Mouse (Mus musculus): Measurements from ENCODE around the gene Mgme1.

The Mgme1 gene

GRCm38 (mm10) chr2:144305721-144306294 is 35.3 kb downstream of the Mgme1 start:
- no peak for DNase-seq (ENCODE audit: low spot score in 2 of 2)

DNA sequence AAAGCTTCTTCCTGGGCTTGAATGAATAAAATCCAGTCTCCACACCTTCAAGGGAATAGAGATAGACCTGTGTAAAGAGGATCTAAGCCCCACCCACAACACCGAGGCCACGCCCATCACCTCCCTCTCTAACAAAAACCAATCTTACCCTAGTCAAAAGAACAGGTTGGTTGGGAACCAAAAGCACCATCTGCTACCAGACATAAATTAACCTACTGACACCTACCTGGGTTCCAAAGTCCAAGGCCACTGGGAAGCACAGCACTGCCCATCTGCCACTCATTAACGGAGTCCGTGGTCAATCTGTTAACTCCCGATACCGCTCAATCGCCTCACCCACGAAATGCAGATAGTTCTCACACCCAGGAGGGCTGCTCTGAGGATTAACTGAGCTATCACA is 38.1 kb downstream of the Mgme1 start:
- DNase-seq (ENCODE audit: low spot score in 2 of 2): no peak

DNA sequence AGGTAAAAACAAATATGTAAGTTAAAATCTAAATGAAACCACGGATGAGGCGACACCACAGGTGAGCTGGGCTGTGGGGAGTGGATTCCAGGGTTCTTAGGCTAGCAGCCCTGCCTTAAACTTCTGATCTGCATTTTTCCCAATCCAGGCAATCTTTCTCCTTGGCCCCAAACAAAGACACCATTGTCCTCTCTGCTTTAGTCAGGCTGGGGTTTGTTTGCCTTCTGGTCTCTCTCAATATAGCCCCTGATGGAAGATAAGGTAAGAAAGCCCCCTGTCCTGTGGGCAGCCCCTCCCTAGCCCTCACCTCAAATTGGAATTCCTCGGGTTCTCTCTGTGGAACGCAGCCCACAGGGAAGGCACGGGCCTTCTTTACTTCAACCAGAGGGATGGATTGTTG is 39.8 kb downstream of the Mgme1 start:
- DNase-seq (ENCODE audit: low spot score in 2 of 2): no peak

DNA sequence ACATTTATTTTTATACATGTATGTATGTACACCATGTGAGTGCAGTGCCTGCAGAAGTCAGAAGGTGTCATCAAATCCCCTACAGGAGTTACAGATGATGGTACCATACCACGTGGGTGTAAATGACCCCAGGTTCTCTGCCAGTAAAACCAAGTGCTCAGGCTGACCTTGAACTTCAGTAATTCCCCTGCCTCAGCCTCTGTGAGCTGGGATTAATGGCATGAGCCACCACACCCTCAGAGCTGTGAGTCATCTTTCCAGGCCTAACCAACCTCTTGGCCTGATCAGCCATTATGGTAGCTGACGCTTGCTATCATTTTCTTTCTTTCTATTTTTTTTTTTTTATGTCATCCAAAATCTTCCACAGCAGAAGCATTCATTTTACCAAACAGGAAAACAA is 40.9 kb downstream of the Mgme1 start:
- DNase-seq (ENCODE audit: low spot score in 2 of 2): no peak

DNA sequence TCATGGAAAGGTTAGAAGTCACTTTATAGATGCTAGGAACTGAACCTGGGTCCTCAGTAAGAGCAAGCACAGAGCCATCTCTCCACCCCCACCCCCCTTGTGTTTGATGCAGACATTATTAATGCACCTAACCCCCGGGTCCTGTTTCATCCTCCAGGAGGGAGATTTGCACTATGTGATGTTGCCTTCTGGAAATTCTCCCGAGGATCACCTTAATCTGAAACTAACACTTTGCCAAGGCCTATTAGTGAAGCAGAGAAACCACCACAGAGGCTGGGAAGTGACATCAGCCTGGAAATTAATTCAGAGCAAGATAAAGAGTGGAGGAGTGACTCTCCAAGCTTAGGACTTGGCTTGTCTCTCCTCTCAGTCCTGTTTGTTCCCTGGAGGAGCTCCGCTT is 53.8 kb downstream of the Mgme1 start:
- DNase-seq (ENCODE audit: low spot score in 2 of 2): no peak

- no peak for DNase-seq (ENCODE audit: low spot score in 2 of 2)
Observed at GRCm38 (mm10) chr2:144329451-144329850, 59.0 kb downstream of the Mgme1 start.

GRCm38 (mm10) chr2:144329937-144330336 is 59.5 kb downstream of the Mgme1 start:
- no peak for DNase-seq (ENCODE audit: low spot score in 2 of 2)

DNA sequence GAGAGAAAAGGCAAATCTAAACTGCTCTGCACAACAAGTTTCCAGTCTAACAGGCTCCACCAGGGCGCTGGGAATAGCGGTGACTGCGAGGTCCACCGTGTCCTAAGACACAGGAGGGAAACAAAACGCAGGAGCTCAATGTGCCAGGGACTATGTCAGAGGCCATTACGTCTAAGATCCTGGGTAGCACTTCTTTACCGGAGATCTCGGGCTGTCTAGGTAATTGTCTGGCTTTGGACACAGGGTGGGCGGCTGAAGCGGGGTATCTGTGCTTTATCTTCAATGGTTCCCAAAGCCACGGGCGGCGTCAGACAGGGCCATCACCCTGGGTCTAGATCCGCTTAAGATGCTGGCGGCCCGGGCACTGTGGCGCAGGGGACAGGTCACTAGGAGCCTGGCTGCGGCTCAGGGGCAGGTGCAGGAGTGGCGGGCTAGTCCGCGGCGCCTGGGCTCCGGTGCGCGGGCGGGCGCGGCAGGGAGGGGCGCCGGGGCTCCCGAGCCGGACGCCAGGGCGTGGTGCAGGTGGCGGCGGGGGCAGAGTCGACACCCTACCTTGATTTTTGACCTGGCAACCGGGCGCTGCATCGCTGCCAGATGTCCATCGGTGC is 60.0 kb downstream of the Mgme1 start:
- no peak for DNase-seq (ENCODE audit: low spot score in 2 of 2)

Data from heart, adult 9 months (tissue).